Mouse (Mus musculus) liver, embryonic 14.5 days (tissue): ENCODE measurements around the gene Kat7.

Source experiments
- CTCF ChIP-seq: IDR thresholded peaks from 2 replicates; pipeline ENCODE4 v1.5.1; 2016; ENCODE audit warnings: antibody characterized with exemption, low read depth, control low read depth
- EP300 ChIP-seq: IDR thresholded peaks from 2 replicates; pipeline ENCODE4 v1.6.1; 2016; ENCODE audit warnings: antibody characterized with exemption, low read depth

- no peak for TF ChIP-seq CTCF
- TF ChIP-seq EP300 = no peak
These were observed 67.4 kb downstream of the Kat7 start for GRCm38 (mm10) chr11:95242653-95243052.
